Mouse (Mus musculus) brown adipose tissue, adult 24 weeks (tissue): ENCODE measurements around the gene Lipn. TPM values are rescaled to one million over a fixed set of nuclear protein-coding genes. Genes with fewer than 3 reads are reported as not detected.

Experiments
- H3K27ac ChIP-seq: fragments of 200-500 bp; replicated peaks from 2 replicates; pipeline ENCODE4 v1.5.1; 2012; ENCODE audit warnings: low read depth, mild to moderate bottlenecking, low read length
- H3K4me1 ChIP-seq: fragments of 200-500 bp; 2 replicates; pipeline ENCODE4 v1.6.1; 2012; ENCODE audit warnings: low read length, mixed read lengths; ENCODE audit not compliant: control insufficient read depth, insufficient read depth, insufficient read length
- H3K4me3 ChIP-seq: fragments of 200-500 bp; 2 replicates; pipeline ENCODE4 v1.5.1; 2012; ENCODE audit warnings: low read depth, mild to moderate bottlenecking, low read length, moderate library complexity; ENCODE audit not compliant: insufficient read depth
- polyA plus RNA-seq: library from polyadenylated mRNA; stranded (reverse); fragments of >200 nt; gene quantifications from 2 replicates; pipeline ENCODE4 v1.2.4, GENCODE M21; 2012; ENCODE audit not compliant: missing spikeins, insufficient read depth, insufficient read length

Gene Lipn
- polyA plus RNA-seq, 1 experiment = not detected

DNA sequence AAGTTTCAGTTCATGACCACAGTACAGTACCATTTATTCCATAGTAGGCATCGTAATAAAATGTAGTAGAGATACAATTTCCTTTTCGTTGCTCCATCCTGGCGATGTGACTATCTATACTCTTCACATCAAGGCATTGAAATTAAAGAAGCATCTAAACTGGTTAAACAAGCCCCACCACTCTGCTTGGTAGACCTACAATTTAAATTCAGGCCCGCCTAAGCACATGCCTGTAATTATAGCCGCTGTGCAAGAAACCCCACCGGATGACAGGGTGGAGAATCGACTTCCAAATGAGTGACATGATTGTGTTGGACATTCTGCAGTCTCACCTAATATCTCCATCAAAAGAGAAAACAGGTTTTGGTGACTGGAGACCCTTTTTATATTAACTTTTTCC lies 34.7 kb downstream of the Lipn start:
- Histone ChIP-seq H3K4me1 (no peaks in the 10 kb centered on the region), H3K27ac (no peak overlapping the region), H3K4me3 (no peak overlapping the region)

DNA sequence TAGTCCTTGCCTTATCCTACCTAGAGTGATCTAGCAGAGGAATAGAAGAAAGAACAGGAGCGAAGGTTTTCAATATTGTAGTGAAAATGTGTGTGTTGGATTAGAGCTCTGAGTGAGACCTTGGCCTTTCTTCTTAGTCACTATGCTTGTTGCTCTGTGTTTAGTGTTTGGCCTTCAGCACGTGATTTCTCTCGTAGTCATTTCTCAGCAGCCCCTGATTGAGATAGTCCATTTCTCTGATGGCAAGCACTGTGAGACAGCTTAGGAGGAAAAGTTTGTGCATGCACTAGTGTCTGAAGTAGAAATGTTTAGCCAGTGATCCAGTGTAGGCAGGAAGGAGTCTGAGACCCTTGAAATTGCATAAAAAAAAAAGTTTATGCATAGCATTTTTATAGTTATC lies 37.7 kb downstream of the Lipn start:
- Histone ChIP-seq H3K4me3 (no peak overlapping the region), H3K27ac (no peak overlapping the region), H3K4me1 (no peaks in the 10 kb centered on the region)

DNA sequence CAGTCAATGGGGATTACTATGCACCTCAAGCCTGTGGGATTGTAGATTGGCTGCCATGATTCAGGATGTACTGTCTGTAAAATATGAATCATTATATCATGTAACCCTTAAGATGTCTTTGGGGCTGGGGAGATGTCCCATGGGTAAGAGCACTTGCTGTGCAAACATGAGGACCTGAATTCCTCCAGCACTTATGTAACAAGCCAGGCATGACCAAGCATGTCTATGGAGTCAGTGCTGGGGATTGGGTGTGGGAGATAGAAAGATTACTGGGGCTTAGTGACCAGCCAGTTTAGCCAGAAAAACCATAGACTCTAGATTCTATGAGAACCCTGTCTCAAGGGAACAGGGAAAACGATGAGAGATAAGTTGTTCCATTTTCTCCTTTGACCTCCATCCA lies 51.9 kb downstream of the Lipn start:
- Histone ChIP-seq H3K4me1 (no peaks in the 10 kb centered on the region), H3K27ac (no peak overlapping the region), H3K4me3 (no peak overlapping the region)

DNA sequence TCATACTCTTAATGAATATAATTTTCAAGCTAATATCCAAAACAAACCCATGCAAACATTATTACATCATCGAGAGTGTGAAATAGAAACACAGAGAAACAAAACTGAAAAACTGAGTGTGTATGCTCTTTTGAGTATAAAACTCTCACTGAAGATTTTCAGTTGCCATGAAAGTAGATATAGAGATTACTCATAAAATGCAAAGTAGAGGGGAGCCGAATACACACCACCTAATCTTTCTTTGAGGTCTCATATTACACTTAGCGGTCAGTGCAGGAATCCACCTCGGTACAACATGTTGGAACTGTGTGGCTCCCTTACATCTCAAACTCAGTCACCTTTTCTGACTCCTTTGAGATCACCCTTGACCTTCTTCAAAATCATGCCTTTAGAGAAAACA lies 52.5 kb downstream of the Lipn start:
- Histone ChIP-seq H3K27ac (no peak overlapping the region), H3K4me1 (no peaks in the 10 kb centered on the region)

DNA sequence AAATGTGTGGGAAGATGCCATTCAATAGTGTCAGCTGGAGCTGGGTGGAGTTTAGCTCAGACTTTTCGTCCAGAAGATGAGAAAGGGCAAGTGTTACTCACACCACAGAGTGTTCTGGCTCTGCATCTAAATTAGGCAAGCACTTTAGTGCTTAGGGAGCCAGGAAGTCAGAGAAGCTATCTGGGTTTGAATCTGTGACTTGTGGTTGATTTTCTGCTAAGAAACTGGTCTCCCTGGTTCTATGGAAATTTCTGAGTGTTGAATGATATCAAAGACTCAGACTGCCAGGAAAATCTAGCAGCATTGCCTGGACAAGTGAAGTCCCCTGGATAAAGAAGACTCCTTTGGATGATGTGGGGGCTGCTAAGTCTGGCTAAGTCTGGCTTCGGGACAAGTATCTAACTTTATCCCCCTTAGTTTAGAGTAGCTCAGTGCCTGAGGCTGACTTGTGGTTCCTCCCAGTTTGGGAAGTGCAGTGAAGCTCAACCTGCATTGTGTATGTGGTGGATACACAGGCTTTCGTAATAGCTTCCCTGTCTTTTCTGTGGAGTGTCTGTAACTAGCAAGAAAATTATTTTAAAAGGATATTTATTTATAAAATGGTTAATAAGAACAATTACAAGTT lies 53.1 kb downstream of the Lipn start:
- Histone ChIP-seq H3K4me3 (no peak overlapping the region), H3K4me1 (no peaks in the 10 kb centered on the region), H3K27ac (no peak overlapping the region)

More for the DNA sequence above, 52.5 kb downstream of the Lipn start:
- no peak overlapping the region for H3K4me3 ChIP-seq

Other genes with a start within 250 kb of the Lipn start
- not detected in 2 replicates for gene Lipf, start 106.2 kb upstream of the Lipn start, polyA plus RNA-seq
- gene Lipk, start 59.1 kb upstream of the Lipn start, polyA plus RNA-seq = not detected in 2 replicates
- gene Lipm, start 33.6 kb downstream of the Lipn start, polyA plus RNA-seq = not detected in 2 replicates
- gene Ankrd22, start 98.7 kb downstream of the Lipn start, polyA plus RNA-seq = not detected in 2 replicates
- 3.9 and 5.9 TPM in 2 replicates for gene Stambpl1, start 124.9 kb downstream of the Lipn start, polyA plus RNA-seq
- 24.5 and 30.0 TPM in 2 replicates for gene Acta2, start 188.2 kb downstream of the Lipn start, polyA plus RNA-seq
- 30.8 and 37.3 TPM in 2 replicates for gene Fas, start 223.3 kb downstream of the Lipn start, polyA plus RNA-seq